24 mouse cellular contexts compared by ENCODE assay signal in the genomic region with DNA sequence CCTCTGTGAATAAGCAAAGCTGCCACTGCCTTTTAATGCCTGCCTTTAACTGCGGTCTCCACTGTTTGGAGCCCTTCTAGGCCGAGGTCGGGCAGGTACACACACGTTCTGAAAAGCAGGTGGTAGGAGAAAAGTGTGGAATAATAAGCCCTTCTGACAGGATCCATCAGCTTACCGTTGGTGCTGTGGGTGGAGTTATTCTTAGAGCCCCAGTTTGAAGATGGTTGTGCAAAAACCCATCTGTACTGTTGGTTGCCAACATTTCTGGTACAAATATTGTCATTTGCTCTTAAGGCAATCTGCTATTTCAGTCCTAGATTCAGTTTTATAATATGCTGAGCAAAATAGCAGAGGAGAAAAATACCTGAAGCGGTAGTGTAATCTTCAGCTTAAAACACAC. TPM values are rescaled to one million over a fixed set of nuclear protein-coding genes. Genes with fewer than 3 reads are reported as not detected.
DNase-seq lines count a peak whose midpoint lies in the region; ATAC-seq lines count a peak whose summit lies in the region.
"Had no signal": no experiment of that assay in that cellular context is flagged by ENCODE, and none has a peak within 500 bp of the region (broad histone marks: within the 10 kb centered on the region; RNA-seq: fewer than 3 reads in every experiment).

No protein-coding gene starts in this region.

- peak; percentile 91 for ATAC-seq in frontal cortex, adult (ENCODE audit: low TSS enrichment)
- no peak for ATAC-seq in midbrain, embryonic 11.5 days (ENCODE audit: low FRiP score)
- no peak for ATAC-seq in midbrain, embryonic 13.5 days
- ATAC-seq: forebrain, embryonic 16.5 days; hindbrain, postnatal 0 days; intestine, postnatal 0 days; midbrain, embryonic 16.5 days had no signal

- DNase-seq in frontal cortex, postnatal 14 days (ENCODE audit: low spot score in 2 of 2): no peak
- DNase-seq in midbrain, embryonic 11.5 days (ENCODE audit: low spot score, missing footprints): peak; percentile 19
- DNase-seq in layer of hippocampus, adult 8-10 months (ENCODE audit: low spot score in 2 of 2): peak; percentile 20 to 50
- peak; percentile 81 for DNase-seq in telencephalon, adult 2 months (ENCODE audit: low read depth, low spot score)
- DNase-seq in yolk sac, embryonic 10.5 days (ENCODE audit: low spot score): no peak
- DNase-seq: adrenal gland, postnatal 25 days; cerebellum, adult 8-10 months; gastrocnemius, postnatal 36 days; heart, postnatal 4 days; kidney, postnatal 4 days; lung, adult 2 months; thymus, postnatal 25 days had no signal

- no peak overlapping the region for H3K27ac ChIP-seq in midbrain, embryonic 11.5 days (ENCODE audit: low read depth, low read length)
- no peak overlapping the region for H3K27ac ChIP-seq in midbrain, embryonic 13.5 days
- H3K27ac ChIP-seq: heart, embryonic 15.5 days; hindbrain, postnatal 0 days; kidney, embryonic 15.5 days had no signal

- no peaks in the 10 kb centered on the region for H3K27me3 ChIP-seq in midbrain, embryonic 11.5 days (ENCODE audit: control insufficient read depth, insufficient read depth, low read length)
- H3K27me3 ChIP-seq in midbrain, embryonic 13.5 days: no peaks in the 10 kb centered on the region
- H3K27me3 ChIP-seq: CH12.LX; heart, embryonic 15.5 days; kidney, embryonic 15.5 days; megakaryocyte, embryonic 14.5 days had no signal

- WGBS in midbrain, embryonic 11.5 days: 91% methylated on average over 6 of the region's 6 CpGs
- 84% methylated on average over 6 of the region's 6 CpGs for WGBS in midbrain, embryonic 13.5 days

- no peak overlapping the region for H3K9ac ChIP-seq in midbrain, embryonic 11.5 days (ENCODE audit: low read length)
- H3K9ac ChIP-seq in midbrain, embryonic 13.5 days (replicated peaks): no peak overlapping the region
- H3K9ac ChIP-seq: heart, embryonic 15.5 days; kidney, embryonic 15.5 days had no signal

- no peak overlapping the region for H3K4me3 ChIP-seq in midbrain, embryonic 11.5 days (ENCODE audit: low read depth, low read length)
- H3K4me3 ChIP-seq in midbrain, embryonic 13.5 days (replicated peaks): no peak overlapping the region
- H3K4me3 ChIP-seq: erythroblast, embryonic 14.5 days; heart, embryonic 15.5 days; kidney, embryonic 15.5 days; megakaryocyte, embryonic 14.5 days had no signal

- H3K36me3 ChIP-seq in midbrain, embryonic 11.5 days (ENCODE audit: control insufficient read depth, insufficient read depth, low read length): no peaks in the 10 kb centered on the region
- no peaks in the 10 kb centered on the region for H3K36me3 ChIP-seq in midbrain, embryonic 13.5 days
- H3K36me3 ChIP-seq: heart, embryonic 15.5 days; kidney, embryonic 15.5 days had no signal

- no peaks in the 10 kb centered on the region for H3K9me3 ChIP-seq in midbrain, embryonic 11.5 days (ENCODE audit: control insufficient read depth, low read length)
- H3K9me3 ChIP-seq in midbrain, embryonic 13.5 days: no peaks in the 10 kb centered on the region
- H3K9me3 ChIP-seq: heart, embryonic 15.5 days; kidney, embryonic 15.5 days; megakaryocyte, embryonic 14.5 days had no signal

- H3K4me2 ChIP-seq in midbrain, embryonic 11.5 days: no peak overlapping the region
- H3K4me2 ChIP-seq in midbrain, embryonic 13.5 days (replicated peaks): no peak overlapping the region
- H3K4me2 ChIP-seq: heart, embryonic 15.5 days; kidney, embryonic 15.5 days; liver, embryonic 11.5 days had no signal

- no peaks in the 10 kb centered on the region for H3K4me1 ChIP-seq in midbrain, embryonic 11.5 days (ENCODE audit: control insufficient read depth, insufficient read depth, low read length)
- H3K4me1 ChIP-seq in midbrain, embryonic 13.5 days (replicated peaks): no peaks in the 10 kb centered on the region

RNA-seq across cellular contexts. Expression of gene Foxo1, which starts 58.6 kb away (rescaled TPM):
- polyA plus RNA-seq in midbrain, embryonic 11.5 days (2014; fragmentation: Nextera tagmentation; extraction: Ambion mirVana): 2.7 and 3.0 TPM in 2 replicates
- polyA plus RNA-seq in midbrain, embryonic 13.5 days (2015; fragmentation: Nextera tagmentation; extraction: Ambion mirVana): 1.7 and 2.6 TPM in 2 replicates
- 10 to 100 TPM; 20.2 to 23.1 (median 22.8) TPM for total RNA-seq in layer of hippocampus, adult 8-10 months (2022)

Comparison
In these comparisons a context has a peak if more than half of its experiments do, and no peak if none do; other contexts are left out.
1. DNase-seq: peak in midbrain, embryonic 11.5 days (single experiment), layer of hippocampus, adult 8-10 months (2 of 2) and telencephalon, adult 2 months (single experiment); none in frontal cortex, postnatal 14 days (0 of 2) and yolk sac, embryonic 10.5 days (single experiment).